19 mouse cellular contexts compared by ENCODE assay signal in genomic region chr11:52525446-52525845, GRCm38 (mm10).
DNase-seq lines count a peak whose midpoint lies in the region; ATAC-seq lines count a peak whose summit lies in the region.
"Had no signal": no experiment of that assay in that cellular context is flagged by ENCODE, and none has a peak within 500 bp of the region (broad histone marks: within the 10 kb centered on the region; RNA-seq: fewer than 3 reads in every experiment).

No protein-coding gene starts in this region.

- H3K36me3 ChIP-seq in megakaryocyte, embryonic 14.5 days (replicated peaks; ENCODE audit: low read length) = no peaks in the 10 kb centered on the region
- H3K36me3 ChIP-seq: embryonic facial prominence, embryonic 10.5 days; embryonic facial prominence, embryonic 12.5 days; forebrain, embryonic 15.5 days had no signal

- peak; percentile 75 for ATAC-seq in frontal cortex, adult (ENCODE audit: low TSS enrichment)
- no peak for ATAC-seq in megakaryocyte, adult 5-6 weeks (ENCODE audit: poor library complexity, severe bottlenecking)
- ATAC-seq: forebrain, embryonic 13.5 days; forebrain, embryonic 15.5 days had no signal

- H3K4me1 ChIP-seq in megakaryocyte, embryonic 14.5 days = peaks cover 70% of the 10 kb centered on the region
- H3K4me1 ChIP-seq: embryonic facial prominence, embryonic 10.5 days; embryonic facial prominence, embryonic 12.5 days had no signal

- peaks cover 5% of the 10 kb centered on the region for H3K27me3 ChIP-seq in megakaryocyte, embryonic 14.5 days (replicated peaks)
- H3K27me3 ChIP-seq: embryonic facial prominence, embryonic 12.5 days; forebrain, embryonic 13.5 days had no signal

- peak overlapping the region; percentile 42 for H3K4me3 ChIP-seq in megakaryocyte, embryonic 14.5 days (replicated peaks)
- H3K4me3 ChIP-seq: embryonic facial prominence, embryonic 10.5 days; embryonic facial prominence, embryonic 12.5 days; forebrain, embryonic 13.5 days; forebrain, embryonic 15.5 days had no signal

- H3K9me3 ChIP-seq in megakaryocyte, embryonic 14.5 days = no peaks in the 10 kb centered on the region
- H3K9me3 ChIP-seq: embryonic facial prominence, embryonic 10.5 days; embryonic facial prominence, embryonic 12.5 days; forebrain, embryonic 13.5 days; forebrain, embryonic 15.5 days had no signal

- no peak for DNase-seq in frontal cortex, postnatal 14 days (ENCODE audit: low spot score in 2 of 2)
- peak; percentile 59 for DNase-seq in brain, adult 2 months (ENCODE audit: low read depth, low spot score)
- peak; percentile 32 for DNase-seq in telencephalon, adult 2 months (ENCODE audit: low read depth, low spot score)
- DNase-seq in right cerebral cortex, postnatal 36 days (ENCODE audit: low spot score in 2 of 2) = no peak
- DNase-seq: adrenal gland, adult 2 months; adrenal gland, postnatal 10 days; adrenal gland, postnatal 25 days; cerebellum, adult 11-12 months; cerebellum, adult 2 months; cerebellum, adult 9-10 months; cerebellum, postnatal 10 days; cerebellum, postnatal 25 days had no signal

Comparison
In these comparisons a context has a peak if more than half of its experiments do, and no peak if none do; other contexts are left out.
1. DNase-seq: peak in brain, adult 2 months (single experiment) and telencephalon, adult 2 months (single experiment); none in frontal cortex, postnatal 14 days (0 of 2) and right cerebral cortex, postnatal 36 days (0 of 2).